Mouse (Mus musculus) spleen, adult 2 months (tissue): ENCODE results near the gene Upf3a.

ENCODE experiments used
- CTCF ChIP-seq: fragments of 200-500 bp; IDR thresholded peaks from 2 replicates; pipeline ENCODE4 v1.5.1; 2011; ENCODE audit warnings: mild to moderate bottlenecking, inconsistent platforms; ENCODE audit not compliant: insufficient read depth, insufficient read length, insufficient replicate concordance; ENCODE audit errors: extremely low read depth
- POLR2A ChIP-seq: fragments of 200-500 bp; IDR thresholded peaks from 2 replicates; pipeline ENCODE4 v1.6.1; 2011; ENCODE audit warnings: low read depth, low read length, inconsistent platforms

- TF ChIP-seq POLR2A = no peak
- TF ChIP-seq CTCF = no peak
Measured at GRCm38 (mm10) chr8:13740817-13741613, 44.4 kb upstream of the Upf3a start.
